Mouse (Mus musculus) ovary, adult 2 months (tissue): ENCODE results near the gene Crygs. TPM values are rescaled to one million over a fixed set of nuclear protein-coding genes. Genes with fewer than 3 reads are reported as not detected.

Experiments used
- polyA plus RNA-seq: library from polyadenylated mRNA; depleted of rRNA; stranded (reverse); fragments of >200 nt; gene quantifications from 2 replicates; pipeline ENCODE4 v1.2.3, GENCODE M21; 2012; rRNA removed

Gene Crygs
- polyA plus RNA-seq: not detected in 2 replicates

DNA sequence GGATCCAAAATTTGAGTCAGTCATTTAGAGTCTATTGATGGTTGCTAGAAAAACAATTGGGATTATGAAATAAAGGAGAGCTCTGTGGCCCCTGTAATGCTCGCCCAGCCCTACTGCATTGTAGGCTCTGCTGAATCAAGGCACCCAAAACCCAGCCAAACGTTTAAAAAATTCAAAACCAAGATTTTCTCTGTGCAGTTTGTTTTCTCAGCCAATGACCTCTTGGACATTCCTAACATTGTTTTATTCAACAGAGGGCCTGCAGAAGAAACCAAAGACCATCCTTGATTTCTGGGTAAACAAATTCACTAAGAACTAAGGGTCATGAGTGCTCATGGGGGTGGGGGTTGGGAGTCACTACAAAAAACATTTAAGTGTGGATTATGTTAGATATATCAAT is at the start of gene Crygs:
Gene Crygs (minus strand): TSS at position 101 of the 400 bp plus-strand sequence.

DNA sequence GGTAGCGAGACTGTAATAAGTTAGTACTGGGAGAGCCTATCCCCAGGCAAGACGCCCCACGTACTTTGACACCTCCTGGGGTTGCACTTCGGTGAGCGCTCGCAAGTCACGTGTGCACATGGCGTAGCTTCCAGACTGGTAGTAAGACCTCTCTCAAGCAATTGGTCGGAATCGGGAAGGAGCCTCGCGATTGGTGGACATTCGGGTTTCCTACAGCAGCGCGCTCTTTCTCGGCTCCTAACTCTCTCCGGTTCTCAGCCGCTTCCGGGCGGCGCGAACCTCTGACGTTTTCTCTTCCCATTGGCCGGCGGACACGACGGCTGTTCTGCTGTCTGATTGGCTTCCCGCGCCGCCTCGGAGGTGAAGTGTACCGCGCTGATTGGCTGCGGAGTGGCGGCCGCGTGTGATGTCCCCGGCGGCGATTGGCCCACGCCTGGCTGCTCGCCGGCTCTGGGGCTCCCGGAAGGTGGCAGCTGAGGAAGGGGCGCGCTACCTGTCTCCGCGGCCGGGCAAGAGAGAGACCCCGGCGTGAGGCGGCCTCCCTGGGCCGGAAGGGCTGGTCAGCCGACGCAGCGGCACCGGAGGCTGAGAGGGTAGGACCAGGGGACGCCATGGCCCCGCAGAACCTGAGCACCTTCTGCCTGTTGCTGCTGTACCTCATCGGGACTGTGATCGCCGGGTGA is 46.2 kb upstream of the Crygs start, which contains the start of the genes Tbccd1 and Dnajb11:
Gene Tbccd1 (minus strand): TSS at position 239 of the 683 bp plus-strand sequence.
Gene Dnajb11 (plus strand): TSS at position 415 of the 683 bp plus-strand sequence.

Other genes starting within 250 kb of the Crygs start
- 0.14 and 0.30 TPM in 2 replicates for gene Dgkg, start 154.4 kb downstream of the Crygs start, polyA plus RNA-seq
- gene Tbccd1, start 46.1 kb upstream of the Crygs start, polyA plus RNA-seq: 11.3 and 13.1 TPM in 2 replicates
- 15.6 and 26.1 TPM in 2 replicates for gene Dnajb11, start 46.3 kb upstream of the Crygs start, polyA plus RNA-seq
- gene Ahsg, start 79.7 kb upstream of the Crygs start, polyA plus RNA-seq: 7.3 and 13.8 TPM in 2 replicates
- gene Fetub, start 106.8 kb upstream of the Crygs start, polyA plus RNA-seq: 5.3 and 10.0 TPM in 2 replicates
- gene Hrg, start 139.5 kb upstream of the Crygs start, polyA plus RNA-seq: 0.17 TPM in 1 of 2 replicates, not detected in the other
- 0.20 and 0.46 TPM in 2 replicates for gene Kng2, start 217.9 kb upstream of the Crygs start, polyA plus RNA-seq
- gene Kng1, start 246.3 kb upstream of the Crygs start, polyA plus RNA-seq: 0.07 and 0.22 TPM in 2 replicates